In the genomic region with DNA sequence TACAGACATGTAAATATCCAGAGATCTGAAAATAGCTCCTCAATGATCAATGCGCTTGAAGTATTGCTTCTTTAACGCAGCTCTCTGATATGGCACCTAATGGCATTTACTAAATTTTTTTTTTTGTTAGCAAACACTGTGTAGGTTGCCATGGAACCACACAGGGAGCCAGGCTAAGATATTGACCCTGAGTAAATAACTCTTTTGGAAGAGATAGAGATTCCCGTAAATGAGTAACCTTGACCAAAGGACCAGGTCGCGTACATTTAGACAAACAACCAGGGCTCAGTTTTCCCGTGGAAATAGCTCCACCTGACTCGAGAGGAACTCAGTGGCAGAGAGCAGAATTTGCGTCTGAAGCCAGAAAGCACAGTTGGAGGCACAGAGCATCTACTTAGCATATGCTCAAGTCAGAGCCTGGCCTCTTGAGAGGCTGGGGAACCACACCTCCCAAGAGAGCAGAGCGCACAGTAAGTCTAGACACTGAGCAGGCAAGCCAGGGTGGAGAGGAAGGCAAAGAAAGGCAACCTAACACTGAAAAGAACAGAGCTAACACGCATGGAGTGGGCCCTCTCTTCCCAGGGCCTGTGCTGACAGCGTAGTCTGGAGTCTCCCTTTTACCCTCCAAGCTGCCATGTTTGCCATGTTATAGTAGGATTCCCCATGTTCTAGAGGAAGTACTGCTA, we compare ENCODE assay signal across 15 mouse cellular contexts.
A peak's percentile ranks its signal among the peaks of the same experiment; 100 is the strongest.
DNase-seq lines count a peak whose midpoint lies in the region; ATAC-seq and TF ChIP-seq lines count a peak whose summit lies in the region.
"Had no signal": no experiment of that assay in that cellular context is flagged by ENCODE, and none has a peak within 500 bp of the region (broad histone marks: within the 10 kb centered on the region; RNA-seq: fewer than 3 reads in every experiment).

No protein-coding gene starts in this region.

- ATAC-seq in heart, postnatal 0 days (ENCODE audit: insufficient read depth, low read depth): no peak
- no peak for ATAC-seq in midbrain, embryonic 14.5 days (ENCODE audit: low FRiP score, low TSS enrichment)
- ATAC-seq in hindbrain, embryonic 11.5 days (ENCODE audit: low FRiP score): no peak
- ATAC-seq: midbrain, embryonic 15.5 days had no signal

- H3K27me3 ChIP-seq in heart, postnatal 0 days (ENCODE audit: control insufficient read depth, insufficient read depth, low read length): no peaks in the 10 kb centered on the region
- peaks cover 40% of the 10 kb centered on the region for H3K27me3 ChIP-seq in midbrain, embryonic 10.5 days (ENCODE audit: low read depth, poor library complexity, severe bottlenecking)
- H3K27me3 ChIP-seq in midbrain, embryonic 14.5 days (ENCODE audit: control insufficient read depth, insufficient read depth, low read length): no peaks in the 10 kb centered on the region
- no peaks in the 10 kb centered on the region for H3K27me3 ChIP-seq in hindbrain, embryonic 11.5 days (ENCODE audit: control insufficient read depth, insufficient read depth, low read length)
- H3K27me3 ChIP-seq: embryonic facial prominence, embryonic 15.5 days; midbrain, embryonic 15.5 days had no signal

- TF ChIP-seq CTCF in heart, postnatal 0 days (IDR thresholded peaks at IDR 0.05; ENCODE audit: low read depth): no peak

- 76% methylated on average over 11 of the region's 11 CpGs for WGBS in heart, postnatal 0 days
- 75% methylated on average over 11 of the region's 11 CpGs for WGBS in midbrain, embryonic 10.5 days
- WGBS in midbrain, embryonic 14.5 days: 65% methylated on average over 11 of the region's 11 CpGs
- 70% methylated on average over 11 of the region's 11 CpGs for WGBS in hindbrain, embryonic 11.5 days

- H3K9me3 ChIP-seq in heart, postnatal 0 days (replicated peaks; ENCODE audit: control insufficient read depth, low read length): no peaks in the 10 kb centered on the region
- no peaks in the 10 kb centered on the region for H3K9me3 ChIP-seq in midbrain, embryonic 10.5 days (replicated peaks)
- no peaks in the 10 kb centered on the region for H3K9me3 ChIP-seq in midbrain, embryonic 14.5 days (ENCODE audit: control insufficient read depth, low read length)
- no peaks in the 10 kb centered on the region for H3K9me3 ChIP-seq in hindbrain, embryonic 11.5 days (ENCODE audit: control insufficient read depth, low read length)
- H3K9me3 ChIP-seq: embryonic facial prominence, embryonic 15.5 days; midbrain, embryonic 15.5 days; neural tube, embryonic 13.5 days had no signal

- peak overlapping the region; percentile 15; the same call in 1 of the 2 replicates for H3K27ac ChIP-seq in heart, postnatal 0 days (ENCODE audit: low read depth)
- H3K27ac ChIP-seq in midbrain, embryonic 10.5 days (replicated peaks): 0 out of 2 replicates have a peak overlapping the region, but pooled peaks have one; percentile 23
- no peak overlapping the region for H3K27ac ChIP-seq in midbrain, embryonic 14.5 days (replicated peaks; ENCODE audit: low read depth, low read length)
- H3K27ac ChIP-seq in hindbrain, embryonic 11.5 days (ENCODE audit: low read depth, low read length): no peak overlapping the region
- H3K27ac ChIP-seq: embryonic facial prominence, embryonic 15.5 days; midbrain, embryonic 15.5 days; neural tube, embryonic 13.5 days had no signal

- no peak for DNase-seq in heart, postnatal 0 days (ENCODE audit: low spot score)
- DNase-seq in heart, adult 8-10 months (ENCODE audit: low spot score): no peak
- DNase-seq in midbrain, embryonic 10.5 days (ENCODE audit: low spot score): no peak
- DNase-seq in midbrain, embryonic 14.5 days: no peak
- DNase-seq in spleen, postnatal 14 days (ENCODE audit: low spot score in 2 of 2): peak; percentile 19 to 42
- DNase-seq in thymus, postnatal 4 days: peak; percentile 48
- no peak for DNase-seq in gastrocnemius, adult 18-20 months (ENCODE audit: low spot score)
- no peak for DNase-seq in hindbrain, embryonic 11.5 days (ENCODE audit: low spot score)
- DNase-seq: adrenal gland, adult 8-10 months; heart, adult 11 months; kidney, adult 18-20 months; right cerebral cortex, adult 18-20 months had no signal

- H3K9ac ChIP-seq in heart, postnatal 0 days (replicated peaks; ENCODE audit: low read depth, low read length): no peak overlapping the region
- H3K9ac ChIP-seq in midbrain, embryonic 14.5 days (replicated peaks; ENCODE audit: low read length): no peak overlapping the region
- no peak overlapping the region for H3K9ac ChIP-seq in hindbrain, embryonic 11.5 days (ENCODE audit: low read depth, low read length)
- H3K9ac ChIP-seq: embryonic facial prominence, embryonic 15.5 days; midbrain, embryonic 15.5 days; neural tube, embryonic 13.5 days had no signal

- H3K4me2 ChIP-seq in heart, postnatal 0 days (ENCODE audit: low read depth, low read length): no peak overlapping the region
- no peak overlapping the region for H3K4me2 ChIP-seq in midbrain, embryonic 14.5 days (ENCODE audit: low read length)
- H3K4me2 ChIP-seq in hindbrain, embryonic 11.5 days (replicated peaks; ENCODE audit: low read depth, low read length): no peak overlapping the region
- H3K4me2 ChIP-seq: embryonic facial prominence, embryonic 15.5 days; midbrain, embryonic 15.5 days; neural tube, embryonic 13.5 days had no signal

- H3K36me3 ChIP-seq in heart, postnatal 0 days (replicated peaks; ENCODE audit: control insufficient read depth, insufficient read depth, low read length): no peaks in the 10 kb centered on the region
- H3K36me3 ChIP-seq in midbrain, embryonic 10.5 days: no peaks in the 10 kb centered on the region
- no peaks in the 10 kb centered on the region for H3K36me3 ChIP-seq in midbrain, embryonic 14.5 days (ENCODE audit: control insufficient read depth, insufficient read depth, low read length)
- H3K36me3 ChIP-seq in hindbrain, embryonic 11.5 days (ENCODE audit: control insufficient read depth, insufficient read depth, low read length): no peaks in the 10 kb centered on the region
- H3K36me3 ChIP-seq: embryonic facial prominence, embryonic 15.5 days; midbrain, embryonic 15.5 days; neural tube, embryonic 13.5 days had no signal

- H3K4me1 ChIP-seq in heart, postnatal 0 days (ENCODE audit: control insufficient read depth, insufficient read depth): no peaks in the 10 kb centered on the region
- peaks cover 36% of the 10 kb centered on the region for H3K4me1 ChIP-seq in midbrain, embryonic 10.5 days
- H3K4me1 ChIP-seq in midbrain, embryonic 14.5 days (ENCODE audit: control insufficient read depth, insufficient read depth, low read length): peaks cover under 1% of the 10 kb centered on the region; the same call in 1 of the 2 replicates
- H3K4me1 ChIP-seq in hindbrain, embryonic 11.5 days (replicated peaks; ENCODE audit: control insufficient read depth, insufficient read depth, low read length): peaks cover under 1% of the 10 kb centered on the region; the same call in 1 of the 2 replicates
- H3K4me1 ChIP-seq: embryonic facial prominence, embryonic 15.5 days had no signal

- no peak for TF ChIP-seq EP300 in heart, postnatal 0 days (IDR thresholded peaks at IDR 0.05; ENCODE audit: low read depth)

- no peak overlapping the region for H3K4me3 ChIP-seq in heart, postnatal 0 days (ENCODE audit: low read depth, low read length)
- no peak overlapping the region for H3K4me3 ChIP-seq in midbrain, embryonic 10.5 days
- no peak overlapping the region for H3K4me3 ChIP-seq in midbrain, embryonic 14.5 days (replicated peaks; ENCODE audit: low read depth, low read length)
- H3K4me3 ChIP-seq in hindbrain, embryonic 11.5 days (ENCODE audit: low read depth, low read length): no peak overlapping the region
- H3K4me3 ChIP-seq: embryonic facial prominence, embryonic 15.5 days; midbrain, embryonic 15.5 days; neural tube, embryonic 13.5 days had no signal

Comparison
In these comparisons a context has a peak if more than half of its experiments do, and no peak if none do; other contexts are left out.
1. H3K27ac ChIP-seq: peak in heart, postnatal 0 days (single experiment) and midbrain, embryonic 10.5 days (single experiment); none in midbrain, embryonic 14.5 days (single experiment) and hindbrain, embryonic 11.5 days (single experiment).
2. DNase-seq: peak in spleen, postnatal 14 days (2 of 2) and thymus, postnatal 4 days (single experiment); none in heart, postnatal 0 days (single experiment), heart, adult 8-10 months (single experiment), midbrain, embryonic 10.5 days (single experiment), midbrain, embryonic 14.5 days (single experiment), gastrocnemius, adult 18-20 months (single experiment) and hindbrain, embryonic 11.5 days (single experiment).